Mouse (Mus musculus) adrenal gland (tissue): ENCODE measurements around the gene Cryga.

Source experiments
- intact Hi-C: fragments of 180-260 bp; cut with DNase I; formaldehyde crosslinking; loops from one replicate; pipeline ENCODE4 v1.15.1; 2025

The Cryga gene

DNA sequence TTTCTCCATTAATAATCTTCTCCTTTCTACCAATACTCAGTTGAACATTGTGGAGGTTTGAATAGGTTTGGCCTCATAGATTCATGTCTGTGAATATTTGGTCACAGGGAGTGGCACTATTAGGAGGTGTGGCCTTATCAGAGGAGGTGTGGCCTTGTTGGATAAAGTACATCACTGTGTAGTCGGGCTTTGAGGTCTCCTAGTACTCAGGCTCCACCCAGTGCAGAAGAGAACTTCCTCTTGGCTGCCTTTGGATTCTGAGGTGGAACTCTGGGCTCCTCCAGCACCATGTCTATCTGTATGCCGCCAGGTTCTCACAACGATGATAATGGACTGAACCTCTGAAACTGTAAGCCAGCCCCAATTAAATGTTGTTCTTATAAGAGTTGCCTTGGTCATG is 6.2 kb downstream of the Cryga start:
- intact Hi-C loops, result no loop called here

DNA sequence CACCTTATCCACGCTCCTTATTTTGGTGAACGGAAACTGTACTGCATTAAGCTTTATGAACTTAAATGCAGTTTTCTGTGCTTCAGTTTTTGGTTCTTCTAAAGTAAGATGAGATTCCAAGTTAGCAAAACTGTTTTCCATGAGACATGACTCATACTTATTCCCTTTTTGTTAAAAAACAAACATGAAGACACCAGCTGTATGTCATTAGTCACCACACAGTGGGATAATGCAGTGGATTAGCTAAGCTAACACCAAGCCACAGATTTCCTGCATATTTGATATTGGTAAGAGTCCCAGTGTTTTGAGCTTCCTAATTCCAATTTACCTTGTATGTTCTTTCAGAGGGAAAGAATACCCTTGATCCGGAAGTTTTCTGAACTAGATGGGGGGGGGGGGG is 11.6 kb downstream of the Cryga start:
- intact Hi-C loops, result no loop called here

DNA sequence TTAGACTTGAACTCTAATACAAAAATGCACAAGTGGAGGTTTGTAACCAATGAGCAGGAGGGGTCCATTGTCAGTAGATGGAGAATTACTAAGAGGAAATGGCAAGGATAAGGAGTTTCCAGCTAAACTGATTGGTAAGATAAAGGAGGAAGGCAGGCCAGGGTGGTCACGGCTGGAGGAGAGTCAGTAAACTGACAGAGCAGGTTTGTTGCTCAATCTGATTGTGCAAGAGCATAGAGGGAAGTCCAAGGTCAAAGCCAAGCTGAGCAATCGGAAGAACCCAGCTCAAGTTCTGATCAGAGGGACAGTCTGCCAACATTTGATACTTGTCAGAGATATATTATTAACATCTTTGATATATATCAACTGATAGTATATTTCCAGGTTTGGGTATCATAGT is 12.8 kb downstream of the Cryga start:
- intact Hi-C loops, result no loop called here

DNA sequence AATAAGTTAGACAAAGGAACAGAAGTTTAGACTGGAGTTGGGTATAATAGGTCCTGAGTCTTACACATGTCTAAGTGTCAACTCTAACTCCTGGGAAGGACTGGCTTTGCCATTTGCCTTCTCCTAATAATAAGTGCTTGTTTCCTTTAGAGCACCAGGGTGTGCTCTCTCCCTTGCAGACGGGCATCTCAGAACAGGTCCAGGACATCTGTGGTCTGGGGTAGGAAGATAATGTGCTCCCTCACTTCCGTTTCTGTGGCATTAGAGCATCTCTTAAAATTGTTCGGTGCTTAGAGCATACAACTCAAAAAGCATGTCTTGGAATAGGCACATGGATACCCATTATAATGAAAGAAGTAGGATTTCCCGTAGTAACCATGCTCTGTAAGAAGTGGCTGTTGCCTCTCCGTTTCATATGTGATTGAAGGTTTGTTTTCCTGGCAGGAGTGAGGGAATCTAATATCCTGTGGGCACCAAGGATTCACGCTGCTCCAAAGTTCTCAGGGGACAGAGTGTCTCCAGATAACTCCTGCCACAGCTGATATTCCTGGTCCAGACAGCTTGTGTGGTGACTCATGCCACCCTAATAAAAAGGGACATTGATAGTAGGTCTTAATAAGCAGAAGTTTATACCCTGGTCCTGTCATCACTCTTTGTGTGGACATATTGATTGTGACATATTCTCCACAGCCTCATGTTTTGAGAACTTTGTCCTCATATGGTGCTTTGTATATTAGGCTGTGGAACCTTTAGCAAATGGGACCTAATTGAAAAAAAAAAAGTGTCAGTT is 14.4 kb downstream of the Cryga start:
- intact Hi-C loops, result loop anchor here (5.0 kb wide), 1 partner anchor 36 kb away; the partner anchor contains the start of gene Cryge

DNA sequence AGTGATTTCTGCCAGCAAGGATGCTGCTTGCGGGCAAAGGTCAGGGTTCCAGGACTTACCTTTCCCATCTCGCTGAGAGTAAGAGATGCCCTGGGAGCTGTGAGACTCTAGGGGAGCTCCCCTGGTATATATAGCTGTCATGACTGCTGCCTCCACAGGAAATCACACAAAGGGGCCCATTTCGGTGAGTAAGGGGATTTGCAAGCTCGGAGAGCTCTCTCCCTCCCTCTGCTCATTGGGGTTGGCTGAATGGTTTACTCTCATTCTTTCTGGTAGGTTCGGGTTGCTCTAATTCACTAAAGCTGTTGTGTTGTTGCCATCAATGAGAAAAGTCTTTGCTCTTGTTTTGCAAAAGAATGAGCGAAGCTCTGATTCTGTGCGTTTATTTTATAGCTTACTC is 21.0 kb downstream of the Cryga start, which contains the start of gene Crygb:
Crygb (minus strand) TSS at position 101 of the 400 bp plus-strand sequence.
- intact Hi-C loops, result no loop called here

DNA sequence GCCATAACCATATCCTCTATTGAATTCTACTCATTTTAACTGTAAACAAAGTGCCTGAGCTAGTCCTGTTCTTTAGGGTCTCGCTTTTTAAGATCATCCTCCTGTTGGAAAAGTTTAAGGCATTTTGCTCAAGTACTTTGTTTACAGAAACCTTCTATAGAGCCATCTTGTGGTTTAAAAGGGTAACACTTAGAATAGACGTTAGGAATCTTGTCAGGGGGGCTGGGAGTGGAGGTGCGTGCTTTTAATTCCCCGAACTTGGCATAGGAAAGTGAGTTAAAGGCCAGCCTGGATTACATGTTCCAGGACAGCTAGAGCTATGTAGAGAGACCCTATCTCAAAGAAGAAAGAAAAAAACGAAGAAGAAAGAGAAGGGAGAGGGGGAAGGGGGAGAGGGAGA is 27.6 kb downstream of the Cryga start:
- intact Hi-C loops, result no loop called here

DNA sequence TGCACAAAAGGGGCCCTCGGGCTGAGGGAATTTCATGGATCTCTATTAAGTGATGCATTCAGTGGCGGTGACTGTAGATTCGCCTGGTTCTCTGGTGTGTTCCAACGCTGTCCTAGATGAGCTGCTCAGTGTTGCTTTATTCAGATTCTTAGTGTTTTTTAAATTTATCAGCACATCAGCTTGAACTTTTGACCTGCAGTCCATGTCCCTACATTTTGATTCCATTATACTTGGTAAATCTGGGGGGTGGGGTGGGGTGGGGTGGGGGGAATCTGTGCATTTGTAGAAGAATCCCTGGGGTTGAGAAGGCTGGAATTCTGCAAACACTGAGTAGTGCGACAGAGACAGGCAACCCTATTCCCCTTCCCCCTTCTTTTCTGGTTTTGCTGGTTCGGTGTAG is 29.6 kb downstream of the Cryga start, which contains the start of gene Crygc:
Crygc (minus strand) TSS at position 101 of the 400 bp plus-strand sequence.
- intact Hi-C loops, result no loop called here

DNA sequence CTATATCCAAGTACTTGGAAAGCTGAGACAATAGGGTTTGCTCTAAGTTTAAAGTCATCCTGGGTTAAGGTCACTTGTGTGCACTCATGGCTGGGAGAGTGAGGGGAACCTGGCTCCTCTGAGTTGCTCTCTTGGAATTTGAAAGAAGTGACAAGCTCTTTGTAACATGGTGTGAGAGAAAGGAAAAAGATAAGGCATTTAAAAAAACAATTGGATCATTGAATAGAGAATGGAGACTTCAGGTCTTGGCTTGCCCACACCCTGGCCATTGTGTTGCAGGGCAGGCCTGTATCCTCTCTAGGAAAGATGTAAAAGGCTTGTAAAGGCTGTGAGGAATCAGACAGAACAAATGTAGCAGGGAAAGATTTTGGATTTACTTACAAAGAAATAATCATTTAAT is 35.3 kb downstream of the Cryga start:
- intact Hi-C loops, result no loop called here

DNA sequence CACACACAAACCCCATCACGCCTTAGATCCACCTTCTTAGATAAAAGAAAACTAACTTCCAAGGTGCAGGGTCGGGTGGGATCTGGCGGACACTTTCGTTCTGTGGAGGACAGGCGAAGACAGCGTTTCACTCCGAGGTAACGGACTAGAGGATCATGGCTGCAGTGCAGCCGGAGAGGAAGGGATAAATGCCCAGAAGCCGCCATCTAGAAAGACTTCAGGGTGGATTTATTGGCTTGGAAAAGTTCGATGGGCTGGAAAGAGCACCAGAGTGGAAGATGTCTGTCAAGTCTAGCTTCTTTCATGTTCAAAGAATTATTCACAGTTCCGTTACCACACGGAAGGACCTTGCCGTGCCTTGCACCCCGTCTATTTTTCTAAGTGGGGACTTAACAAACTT is 39.0 kb downstream of the Cryga start:
- intact Hi-C loops, result no loop called here

DNA sequence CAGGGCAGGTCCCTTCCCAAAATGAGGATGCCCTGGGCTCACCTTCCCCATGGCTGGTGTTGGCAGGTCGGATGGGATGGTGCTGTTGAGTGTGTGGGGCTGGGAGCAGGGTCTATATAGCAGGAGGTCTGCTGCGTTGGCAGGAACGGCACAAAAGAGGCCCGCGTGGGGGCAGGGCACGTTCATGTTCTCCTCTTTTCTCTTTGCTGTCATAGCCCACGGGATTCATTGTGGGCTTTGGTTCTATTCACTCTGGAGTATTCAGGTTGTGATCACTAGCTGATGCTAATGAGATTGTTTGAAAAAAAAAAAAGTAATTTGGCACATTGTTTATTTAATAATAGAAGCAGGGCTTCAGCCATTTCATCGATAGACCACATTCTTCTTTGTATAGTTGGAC is 39.8 kb downstream of the Cryga start, which contains the start of gene Crygd:
Crygd (minus strand) TSS at position 101 of the 400 bp plus-strand sequence.
- intact Hi-C loops, result no loop called here

DNA sequence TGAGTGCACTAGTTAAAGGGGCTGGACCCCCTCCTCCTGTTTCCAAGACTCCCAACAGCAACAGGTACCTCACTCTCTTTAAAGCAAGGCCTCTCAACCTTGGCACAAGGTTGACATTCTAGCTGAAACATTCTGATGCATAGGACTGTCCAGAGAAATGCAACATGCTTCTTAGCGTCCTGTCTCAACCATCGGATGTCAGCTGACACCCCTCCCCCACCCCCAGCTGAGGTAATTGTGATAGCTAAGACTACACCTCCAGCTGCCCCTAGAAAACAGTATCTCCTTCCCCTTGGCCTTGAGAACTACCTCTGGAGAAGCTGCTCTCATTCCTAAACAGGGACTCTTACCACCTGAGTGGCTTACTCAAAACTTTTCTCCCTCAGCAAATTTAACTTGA is 51.0 kb downstream of the Cryga start:
- intact Hi-C loops, result loop anchor here (5.0 kb wide), 1 partner anchor 35 kb away; no protein-coding TSS in a partner anchor

DNA sequence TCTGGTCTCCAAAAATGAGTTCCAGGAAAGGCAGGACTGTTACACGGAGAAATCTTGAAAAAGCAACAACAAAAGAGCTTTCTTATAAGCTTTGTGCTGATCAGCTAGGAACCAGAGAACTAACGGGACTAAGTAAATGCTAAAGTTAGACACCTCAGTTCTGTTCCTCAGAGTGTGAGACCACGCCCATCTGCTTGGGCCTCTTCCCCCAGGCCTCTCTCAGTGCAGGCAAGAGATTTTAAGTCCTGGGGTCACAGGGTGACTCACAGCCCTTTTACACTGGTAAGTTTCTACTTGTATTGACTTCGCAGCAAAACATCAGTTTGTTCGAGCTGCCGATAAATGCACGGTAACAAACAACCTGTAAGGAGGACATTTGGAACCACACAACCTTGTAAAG is 51.5 kb downstream of the Cryga start:
- intact Hi-C loops, result loop anchor here (5.0 kb wide), 1 partner anchor 36 kb away; no protein-coding TSS in a partner anchor

DNA sequence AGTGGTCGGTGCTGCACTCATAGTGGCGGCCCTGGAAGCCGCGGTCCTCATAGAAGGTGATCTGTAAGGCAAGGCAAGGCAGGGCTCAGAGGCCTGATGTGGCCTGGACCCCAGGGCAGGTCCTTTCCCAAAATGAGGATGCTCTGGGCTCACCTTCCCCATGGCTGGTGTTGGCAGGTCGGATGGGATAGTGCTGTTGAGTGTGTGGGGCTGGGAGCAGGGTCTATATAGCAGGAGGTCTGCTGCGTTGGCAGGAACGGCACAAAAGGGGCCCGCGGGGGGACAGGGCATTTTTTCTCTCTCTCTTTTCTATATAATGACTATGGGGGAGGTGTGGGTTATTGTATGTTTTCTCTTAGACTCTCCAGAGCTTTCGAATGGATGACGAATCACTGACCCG is 52.2 kb downstream of the Cryga start, which contains the start of gene Cryge:
Cryge (minus strand) TSS at position 198 of the 400 bp plus-strand sequence.
- intact Hi-C loops, result loop anchor here (5.0 kb wide), 1 partner anchor 36 kb away; no protein-coding TSS in a partner anchor
